Mouse (Mus musculus) intestine, embryonic 16.5 days (tissue): ENCODE data around the gene Lamc1. TPM values are rescaled to one million over a fixed set of nuclear protein-coding genes. Genes with fewer than 3 reads are reported as not detected.

Source experiments
- ATAC-seq: fragments of 200-750 bp; cut with Nextera tagmentation; 2 replicates; pipeline ENCODE4 v1.8.0; 2017; ENCODE audit warnings: moderate TSS enrichment, moderate library complexity
- H3K27ac ChIP-seq: fragments of 300-500 bp; sonication (generic); 2 replicates; pipeline ENCODE4 v1.5.1; 2014; ENCODE audit warnings: mild to moderate bottlenecking, low read length
- H3K27me3 ChIP-seq: fragments of 300-500 bp; sonication (generic); replicated peaks from 2 replicates; pipeline ENCODE4 v1.6.1; 2014; ENCODE audit warnings: low read length, control low read depth, mixed read lengths; ENCODE audit not compliant: control insufficient read depth, insufficient read depth
- H3K36me3 ChIP-seq: fragments of 300-500 bp; sonication (generic); 2 replicates; pipeline ENCODE4 v1.6.1; 2014; ENCODE audit warnings: low read length, control low read depth; ENCODE audit not compliant: control insufficient read depth, insufficient read depth
- H3K4me1 ChIP-seq: fragments of 300-500 bp; sonication (generic); 2 replicates; pipeline ENCODE4 v1.6.1; 2014; ENCODE audit warnings: low read length, control low read depth, mixed read lengths; ENCODE audit not compliant: control insufficient read depth, insufficient read depth
- H3K4me2 ChIP-seq: fragments of 300-500 bp; sonication (generic); 2 replicates; pipeline ENCODE4 v1.6.1; 2014; ENCODE audit warnings: low read depth, low read length, control low read depth
- H3K4me3 ChIP-seq: fragments of 300-500 bp; sonication (generic); 2 replicates; pipeline ENCODE4 v1.5.1; 2014; ENCODE audit warnings: mild to moderate bottlenecking, low read length
- H3K9ac ChIP-seq: fragments of 300-500 bp; sonication (generic); 2 replicates; pipeline ENCODE4 v1.6.1; 2014; ENCODE audit warnings: low read depth, low read length
- H3K9me3 ChIP-seq: fragments of 300-500 bp; sonication (generic); 2 replicates; pipeline ENCODE4 v1.6.1; 2016; ENCODE audit warnings: low read length, control low read depth; ENCODE audit not compliant: control insufficient read depth
- WGBS: fragments of 180-500 bp; shearing (Covaris S2); extraction: QIAGEN DNeasy Blood & Tissue Kit; methylation state at CpG from one replicate; pipeline ENCODE4 v1.1.7; 2014; 5-methylcytosine and 5-hydroxymethylcytosine counted together
- polyA plus RNA-seq: library from polyadenylated mRNA; unstranded; fragments of >200 nt; fragmentation: Nextera tagmentation; extraction: Ambion mirVana; gene quantifications from 2 replicates; pipeline ENCODE4 v1.2.1, GENCODE M21; 2015

Gene Lamc1
- polyA plus RNA-seq, result 37.1 and 44.0 TPM in 2 replicates

GRCm38 (mm10) chr1:153332444-153333295 lies at the start of gene Lamc1:
TSS of gene Lamc1 (minus strand) at chr1:153332786.
- Histone ChIP-seq H3K4me2 (peak within 1 kb of the TSS; percentile 87), H3K4me3 (peak within 1 kb of the TSS; percentile 90), H3K27me3 (no peaks in the 10 kb centered on the region), H3K4me1 (peaks cover 11% of the 10 kb centered on the region), H3K27ac (peak within 1 kb of the TSS; percentile 94), H3K9ac (peak within 1 kb of the TSS; percentile 94), H3K9me3 (no peaks in the 10 kb centered on the region), H3K36me3 (no peaks in the 10 kb centered on the region)
- ATAC-seq, result peak; percentile 88
- WGBS, result under 1% methylated on average over 66 of the region's 85 CpGs

GRCm38 (mm10) chr1:153380746-153381282 lies 48.2 kb upstream of the Lamc1 start:
- Histone ChIP-seq H3K4me2 (no peak overlapping the region), H3K36me3 (no peaks in the 10 kb centered on the region), H3K4me1 (no peaks in the 10 kb centered on the region), H3K27me3 (no peaks in the 10 kb centered on the region), H3K9me3 (no peaks in the 10 kb centered on the region), H3K27ac (no peak overlapping the region), H3K4me3 (no peak overlapping the region), H3K9ac (no peak overlapping the region)
- 92% methylated on average over 9 of the region's 9 CpGs for WGBS
- ATAC-seq, result no peak

DNA sequence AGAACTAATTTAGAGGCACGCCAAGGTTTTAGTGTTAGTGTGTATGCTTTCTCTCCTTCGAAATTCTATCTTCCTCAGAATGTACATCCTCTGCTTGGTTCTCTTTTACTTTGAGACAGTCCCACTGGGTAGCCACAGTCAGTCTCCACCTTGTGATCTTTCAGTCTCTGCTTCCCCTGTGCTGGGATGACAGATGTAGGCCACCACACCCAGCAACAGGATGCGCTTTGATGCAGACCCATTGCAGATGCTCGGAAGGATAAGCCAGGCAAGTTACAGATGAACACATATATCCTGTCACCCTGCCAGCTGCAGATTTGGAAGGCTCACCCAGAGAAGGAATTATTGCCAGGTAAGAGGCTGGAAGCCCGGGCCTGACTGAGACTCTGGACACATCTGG lies 47.2 kb upstream of the Lamc1 start:
- Histone ChIP-seq H3K4me2 (no peak overlapping the region), H3K27me3 (no peaks in the 10 kb centered on the region), H3K4me3 (no peak overlapping the region), H3K36me3 (no peaks in the 10 kb centered on the region), H3K9ac (no peak overlapping the region), H3K27ac (no peak overlapping the region), H3K9me3 (no peaks in the 10 kb centered on the region), H3K4me1 (no peaks in the 10 kb centered on the region)
- 75% methylated on average over 5 of the region's 5 CpGs for WGBS
- ATAC-seq, result no peak

DNA sequence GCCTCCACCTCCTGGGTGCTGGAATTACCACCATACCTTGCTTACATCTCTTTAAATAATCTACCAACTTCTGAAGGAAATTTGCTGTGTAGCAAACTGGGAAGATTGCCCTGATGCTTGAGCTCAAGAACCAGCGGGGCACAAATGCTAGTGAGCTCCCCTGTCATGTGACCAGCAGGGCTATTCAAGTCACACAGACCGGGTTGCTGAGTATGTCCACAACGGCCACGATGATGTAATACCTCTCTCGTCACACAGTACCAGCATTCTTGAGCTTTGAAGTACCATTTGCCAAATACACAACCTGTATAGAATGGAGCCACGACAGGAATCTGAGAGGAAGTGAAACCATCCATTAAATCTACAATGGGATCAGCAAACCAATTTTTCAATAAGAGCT lies 46.0 kb upstream of the Lamc1 start:
- Histone ChIP-seq H3K4me2 (no peak overlapping the region), H3K27ac (no peak overlapping the region), H3K36me3 (no peaks in the 10 kb centered on the region), H3K9me3 (no peaks in the 10 kb centered on the region), H3K4me1 (no peaks in the 10 kb centered on the region), H3K27me3 (no peaks in the 10 kb centered on the region), H3K9ac (no peak overlapping the region), H3K4me3 (no peak overlapping the region)
- 63% methylated on average over 6 of the region's 6 CpGs for WGBS
- no peak for ATAC-seq

- ATAC-seq, result no peak
- no peaks in the 10 kb centered on the region for H3K27me3 ChIP-seq
- H3K27ac ChIP-seq, result no peak overlapping the region
- no peak overlapping the region for H3K9ac ChIP-seq
- H3K36me3 ChIP-seq, result no peaks in the 10 kb centered on the region
- no peaks in the 10 kb centered on the region for H3K9me3 ChIP-seq
- WGBS, result 35% methylated on average over 6 of the region's 6 CpGs
- H3K4me3 ChIP-seq, result no peak overlapping the region
- H3K4me1 ChIP-seq, result no peaks in the 10 kb centered on the region
- H3K4me2 ChIP-seq, result no peak overlapping the region
These were observed 43.9 kb upstream of the Lamc1 start for GRCm38 (mm10) chr1:153376446-153376845.

GRCm38 (mm10) chr1:153374136-153374535 lies 41.5 kb upstream of the Lamc1 start:
- H3K9ac ChIP-seq, result no peak overlapping the region
- 82% methylated on average over 4 of the region's 4 CpGs for WGBS
- H3K4me3 ChIP-seq, result no peak overlapping the region
- no peak overlapping the region for H3K4me2 ChIP-seq
- no peak for ATAC-seq
- no peaks in the 10 kb centered on the region for H3K36me3 ChIP-seq
- H3K27me3 ChIP-seq, result no peaks in the 10 kb centered on the region
- no peaks in the 10 kb centered on the region for H3K4me1 ChIP-seq
- no peak overlapping the region for H3K27ac ChIP-seq
- no peaks in the 10 kb centered on the region for H3K9me3 ChIP-seq

- H3K27me3 ChIP-seq, result no peaks in the 10 kb centered on the region
- no peak for ATAC-seq
- 89% methylated on average over 3 of the region's 3 CpGs for WGBS
These were observed 39.3 kb upstream of the Lamc1 start for GRCm38 (mm10) chr1:153371846-153372245.

GRCm38 (mm10) chr1:153369011-153369410 lies 36.4 kb upstream of the Lamc1 start:
- Histone ChIP-seq H3K36me3 (no peaks in the 10 kb centered on the region), H3K9ac (no peak overlapping the region), H3K9me3 (no peaks in the 10 kb centered on the region), H3K27ac (no peak overlapping the region), H3K4me1 (no peaks in the 10 kb centered on the region), H3K4me2 (no peak overlapping the region), H3K4me3 (no peak overlapping the region), H3K27me3 (no peaks in the 10 kb centered on the region)
- no peak for ATAC-seq
- WGBS, result 52% methylated on average over 6 of the region's 6 CpGs

More at GRCm38 (mm10) chr1:153371846-153372245, 39.3 kb upstream of the Lamc1 start:
- Histone ChIP-seq H3K4me1 (no peaks in the 10 kb centered on the region), H3K4me2 (no peak overlapping the region), H3K9me3 (no peaks in the 10 kb centered on the region), H3K9ac (no peak overlapping the region), H3K27ac (no peak overlapping the region), H3K36me3 (no peaks in the 10 kb centered on the region), H3K4me3 (no peak overlapping the region)

DNA sequence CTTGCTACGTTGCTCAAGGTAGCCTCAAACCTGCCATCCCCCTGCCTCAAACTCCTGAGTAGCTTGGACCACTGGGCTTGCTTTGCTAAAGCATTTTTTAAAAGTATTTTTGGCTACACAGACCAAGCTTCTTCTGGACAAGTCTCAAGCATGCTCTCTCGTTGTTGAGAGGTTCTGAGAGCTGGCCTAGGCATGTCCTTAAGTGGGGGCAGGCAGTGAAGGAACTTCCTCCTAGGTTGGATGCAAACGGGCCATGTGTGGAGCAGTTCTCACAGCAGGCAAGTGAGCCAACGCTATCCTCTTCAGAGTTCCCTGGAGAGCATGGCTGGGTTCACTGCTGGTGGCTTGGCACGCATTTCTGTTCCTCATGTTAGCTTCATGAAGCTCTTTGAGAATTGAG lies 34.5 kb upstream of the Lamc1 start:
- Histone ChIP-seq H3K9ac (no peak overlapping the region), H3K27me3 (no peaks in the 10 kb centered on the region), H3K9me3 (no peaks in the 10 kb centered on the region), H3K4me3 (no peak overlapping the region), H3K36me3 (no peaks in the 10 kb centered on the region), H3K4me1 (no peaks in the 10 kb centered on the region), H3K4me2 (no peak overlapping the region), H3K27ac (no peak overlapping the region)
- no peak for ATAC-seq
- 73% methylated on average over 5 of the region's 5 CpGs for WGBS
